Mouse (Mus musculus) liver, adult 2 months (tissue): ENCODE measurements at regions not wholly inside any gene's neighbourhood (a gene's known extent, or its start where the extent isn't known, plus 50 kb on each side); places are given as distances from the start of the nearest gene placed in this dataset.

Experiments
- DNase-seq: peaks from one replicate; pipeline ENCODE4 v3.0.0-alpha.2; 2011; ENCODE audit warnings: low read depth, low spot score; ENCODE audit errors: extremely low read depth
- H3K27ac ChIP-seq: fragments of 200-500 bp; replicated peaks from 2 replicates; pipeline ENCODE4 v1.5.1; 2012; ENCODE audit warnings: low read depth, mild to moderate bottlenecking, control low read depth, inconsistent platforms, low read length; ENCODE audit not compliant: insufficient read depth
- H3K27me3 ChIP-seq: fragments of 200-500 bp; 2 replicates; pipeline ENCODE4 v1.6.1; 2012; ENCODE audit warnings: mild to moderate bottlenecking, moderate library complexity, low read length, inconsistent platforms; ENCODE audit not compliant: control insufficient read depth, insufficient read depth
- H3K36me3 ChIP-seq: fragments of 200-500 bp; 2 replicates; pipeline ENCODE4 v1.6.1; 2012; ENCODE audit warnings: low read length, inconsistent platforms; ENCODE audit not compliant: control insufficient read depth, insufficient read depth
- H3K4me1 ChIP-seq: fragments of 200-500 bp; 2 replicates; pipeline ENCODE4 v1.6.1; 2011; ENCODE audit warnings: low read length; ENCODE audit not compliant: control insufficient read depth, insufficient read depth
- H3K4me3 ChIP-seq: fragments of 200-500 bp; 2 replicates; pipeline ENCODE4 v1.5.1; 2011; ENCODE audit warnings: low read depth, mild to moderate bottlenecking, control low read depth, low read length, moderate library complexity; ENCODE audit not compliant: insufficient read depth
- H3K79me2 ChIP-seq: fragments of 200-500 bp; 2 replicates; pipeline ENCODE4 v1.6.1; 2012; ENCODE audit warnings: inconsistent platforms, mild to moderate bottlenecking, low read length, moderate library complexity; ENCODE audit not compliant: control insufficient read depth, insufficient read depth
- H3K9ac ChIP-seq: fragments of 200-500 bp; 2 replicates; pipeline ENCODE4 v1.6.1; 2012; ENCODE audit warnings: low read depth, mild to moderate bottlenecking, control low read depth, inconsistent platforms, low read length
- CTCF ChIP-seq: fragments of 200-500 bp; IDR thresholded peaks from 2 replicates; pipeline ENCODE4 v1.5.1; 2011; ENCODE audit warnings: low read depth, low read length, control low read depth
- POLR2A ChIP-seq: fragments of 200-500 bp; IDR thresholded peaks from 2 replicates; pipeline ENCODE4 v1.6.1; 2011; ENCODE audit warnings: low read length, control low read depth; ENCODE audit not compliant: insufficient read depth; ENCODE audit errors: extremely low read depth
- WGBS: fragments of 180-500 bp; shearing (Covaris S2); methylation state at CpG from one replicate; pipeline ENCODE4 v1.1.7; 2018; 5-methylcytosine and 5-hydroxymethylcytosine counted together

DNA sequence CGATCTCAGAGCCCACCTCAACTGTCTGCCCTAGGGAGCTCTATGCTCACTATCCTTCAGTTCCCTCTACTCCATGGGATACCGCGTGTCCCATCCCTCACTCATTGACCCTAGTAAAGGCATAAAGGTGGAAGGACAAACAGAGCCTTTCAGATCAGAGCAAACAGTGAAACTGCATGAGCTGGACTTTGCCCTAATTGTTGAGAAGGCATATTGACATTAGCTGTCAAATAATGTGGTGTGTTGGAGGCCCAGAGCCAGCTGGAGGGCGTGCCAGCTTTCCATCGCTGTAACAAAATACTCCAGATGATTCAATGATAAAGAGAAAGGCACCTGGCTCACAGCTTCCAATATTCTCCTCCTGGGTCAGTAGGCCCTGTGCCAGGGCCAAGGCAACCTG is 115.4 kb upstream of the Sh3bp4 start:
- Histone ChIP-seq H3K36me3 (no peaks in the 10 kb centered on the region), H3K27me3 (no peaks in the 10 kb centered on the region), H3K79me2 (no peaks in the 10 kb centered on the region), H3K9ac (no peak overlapping the region), H3K4me3 (no peak overlapping the region), H3K4me1 (peaks cover 4% of the 10 kb centered on the region), H3K27ac (no peak overlapping the region)
- peak; percentile 97 for DNase-seq
- TF ChIP-seq POLR2A (no peak), CTCF (no peak)
- 20% methylated on average over 5 of the region's 5 CpGs for WGBS

DNA sequence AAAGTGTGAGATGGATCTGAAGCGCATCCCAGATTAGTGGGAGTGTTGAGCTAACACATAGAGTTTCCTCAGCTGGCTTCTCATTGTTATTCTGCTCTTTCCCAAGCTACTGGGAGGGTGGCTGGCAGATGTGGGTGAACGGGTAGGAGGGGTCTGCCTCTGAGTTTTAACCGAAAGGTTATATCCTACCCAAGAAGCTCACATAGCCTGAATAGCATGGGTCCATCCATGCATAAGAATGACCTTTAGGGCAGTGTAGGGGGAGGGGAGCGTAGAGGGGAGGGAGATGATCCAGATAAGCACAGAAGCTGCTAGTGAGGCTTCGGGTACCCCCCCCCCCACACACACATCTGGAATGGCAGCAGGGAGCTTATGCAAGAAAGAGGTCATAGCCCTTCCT is 113.2 kb upstream of the Sh3bp4 start:
- TF ChIP-seq POLR2A = no peak
- no peak for TF ChIP-seq CTCF
- H3K4me3 ChIP-seq = no peak overlapping the region
- H3K27ac ChIP-seq = no peak overlapping the region
- WGBS = 75% methylated on average over 5 of the region's 5 CpGs
- H3K4me1 ChIP-seq = peaks cover 4% of the 10 kb centered on the region
- H3K79me2 ChIP-seq = no peaks in the 10 kb centered on the region
- H3K9ac ChIP-seq = no peak overlapping the region
- no peaks in the 10 kb centered on the region for H3K36me3 ChIP-seq
- DNase-seq = no peak
- H3K27me3 ChIP-seq = no peaks in the 10 kb centered on the region

DNA sequence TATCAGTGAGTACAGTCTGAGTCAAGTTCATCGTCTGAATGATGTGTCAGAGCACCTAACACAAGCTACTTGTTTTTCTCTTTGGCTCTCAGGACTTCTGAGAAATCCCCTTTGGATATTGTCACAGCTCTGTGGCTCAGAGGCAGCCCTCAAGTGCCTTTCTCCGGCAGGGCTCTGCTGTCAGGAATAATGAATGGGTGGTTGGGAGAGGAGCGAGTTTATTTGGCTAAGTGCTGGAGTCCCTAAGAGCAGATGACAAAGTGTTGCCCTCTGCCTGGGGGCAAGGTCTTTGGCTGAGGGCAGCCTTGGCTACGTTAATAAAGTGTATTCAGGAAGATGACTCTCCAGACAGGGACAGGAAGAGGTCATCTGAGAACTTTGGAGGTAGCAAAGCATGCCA is 110.5 kb upstream of the Sh3bp4 start:
- TF ChIP-seq CTCF (no peak), POLR2A (no peak)
- H3K27ac ChIP-seq = no peak overlapping the region
- H3K4me3 ChIP-seq = no peak overlapping the region
- no peaks in the 10 kb centered on the region for H3K79me2 ChIP-seq
- H3K4me1 ChIP-seq = no peaks in the 10 kb centered on the region
- no peaks in the 10 kb centered on the region for H3K27me3 ChIP-seq
- DNase-seq = peak; percentile 42
- WGBS = 23% methylated on average over 4 of the region's 4 CpGs
- H3K36me3 ChIP-seq = no peaks in the 10 kb centered on the region
- H3K9ac ChIP-seq = no peak overlapping the region

DNA sequence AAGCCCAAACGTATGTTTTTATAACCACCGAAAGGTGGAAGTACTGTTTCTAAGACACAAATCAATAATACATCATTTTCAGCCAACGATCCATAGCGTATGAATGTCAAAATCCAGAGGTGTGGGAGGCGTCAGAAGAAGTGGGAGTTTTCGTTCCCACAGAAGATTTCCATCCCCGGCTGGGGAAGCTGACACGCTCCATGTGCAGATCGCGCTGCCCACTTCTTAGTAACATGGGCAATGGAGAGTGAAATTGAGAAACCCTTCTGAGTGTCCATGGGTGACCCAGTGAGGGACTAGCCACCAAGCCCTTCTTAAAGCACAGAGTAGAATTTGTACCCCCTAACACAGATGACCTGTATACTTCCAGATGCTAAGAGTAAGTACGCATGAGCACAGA is 110.1 kb upstream of the Sh3bp4 start:
- Histone ChIP-seq H3K9ac (no peak overlapping the region), H3K4me3 (no peak overlapping the region), H3K79me2 (no peaks in the 10 kb centered on the region), H3K4me1 (no peaks in the 10 kb centered on the region), H3K27ac (no peak overlapping the region), H3K27me3 (no peaks in the 10 kb centered on the region), H3K36me3 (no peaks in the 10 kb centered on the region)
- no peak for DNase-seq
- no peak for TF ChIP-seq POLR2A
- TF ChIP-seq CTCF = no peak
- WGBS = 79% methylated on average over 11 of the region's 11 CpGs

DNA sequence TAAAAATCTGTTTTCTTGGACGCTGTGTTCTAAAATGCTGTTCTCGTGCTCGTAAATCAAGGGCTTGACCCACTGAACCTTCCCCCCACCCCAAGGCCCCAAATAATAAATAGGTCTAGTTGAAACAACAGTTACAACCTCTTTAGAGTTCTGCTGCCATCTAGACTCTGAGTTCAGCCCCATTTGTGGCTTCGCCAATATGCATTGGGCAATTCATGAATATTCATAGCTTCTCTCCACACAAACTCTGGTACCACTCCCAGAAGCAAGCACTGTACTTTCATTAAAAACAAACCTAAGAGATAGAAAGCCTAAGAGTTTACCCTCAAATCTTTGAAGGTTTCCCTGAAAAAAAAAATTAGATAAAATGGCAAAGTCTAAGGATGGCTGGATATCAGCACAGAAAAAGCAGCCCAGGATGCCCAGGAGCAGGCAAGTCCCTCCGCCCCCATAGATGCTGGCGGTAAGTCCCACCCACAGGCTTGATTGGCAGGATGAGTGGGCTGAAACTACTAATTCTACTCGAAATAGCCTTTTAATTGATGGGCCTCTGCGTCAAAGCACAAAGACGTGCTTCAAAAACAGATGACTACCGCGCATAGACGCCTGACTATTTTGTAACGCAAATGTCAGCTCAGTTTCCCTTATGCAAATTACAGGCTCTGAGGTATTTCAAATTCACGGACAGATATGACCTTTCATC is 106.0 kb upstream of the Sh3bp4 start:
- WGBS = 93% methylated on average over 14 of the region's 14 CpGs
- no peak for TF ChIP-seq POLR2A
- no peak for TF ChIP-seq CTCF

DNA sequence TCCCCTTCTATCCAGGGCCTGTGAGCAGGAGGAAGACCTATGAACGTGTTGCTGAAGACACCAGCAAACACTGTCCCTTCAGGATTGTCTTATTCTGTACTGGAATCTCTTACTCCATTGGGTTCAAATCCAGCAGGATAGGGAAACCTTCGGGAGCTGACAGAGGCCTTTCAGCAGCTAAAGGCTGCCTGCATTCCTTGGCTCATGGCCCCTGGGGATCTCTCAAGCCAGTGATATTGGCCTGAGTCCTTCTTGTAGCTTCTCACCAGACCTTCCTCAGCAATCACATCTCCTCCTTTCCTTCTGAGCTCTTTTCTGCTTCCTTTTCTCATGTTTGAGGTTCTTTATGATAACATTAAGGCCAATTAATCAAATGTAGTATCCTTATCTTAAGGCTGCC is 103.8 kb upstream of the Sh3bp4 start:
- no peaks in the 10 kb centered on the region for H3K36me3 ChIP-seq
- DNase-seq = no peak
- no peaks in the 10 kb centered on the region for H3K4me1 ChIP-seq
- WGBS = 88% methylated on average over 2 of the region's 2 CpGs
- no peak overlapping the region for H3K9ac ChIP-seq
- H3K27me3 ChIP-seq = no peaks in the 10 kb centered on the region
- TF ChIP-seq POLR2A (no peak), CTCF (no peak)
- H3K79me2 ChIP-seq = no peaks in the 10 kb centered on the region
- H3K27ac ChIP-seq = no peak overlapping the region
- no peak overlapping the region for H3K4me3 ChIP-seq

More for the DNA sequence above, 106.0 kb upstream of the Sh3bp4 start:
- no peak for DNase-seq
- no peaks in the 10 kb centered on the region for H3K79me2 ChIP-seq
- no peak overlapping the region for H3K9ac ChIP-seq
- no peaks in the 10 kb centered on the region for H3K27me3 ChIP-seq
- H3K27ac ChIP-seq = no peak overlapping the region
- H3K4me1 ChIP-seq = no peaks in the 10 kb centered on the region
- no peaks in the 10 kb centered on the region for H3K36me3 ChIP-seq
- H3K4me3 ChIP-seq = no peak overlapping the region
